Mouse (Mus musculus): ENCODE data around the gene Olfr992.
"Not testable (repeated sequence)": the region's sequence is repeated elsewhere in the genome, so short reads cannot be mapped to it uniquely, and the experiment has no call there.

The Olfr992 gene

GRCm38 (mm10) chr2:85409369-85409768 lies at the start of gene Olfr992:
Gene Olfr992, minus strand, starts transcription at chr2:85409469.
- in situ Hi-C loops (cut with MseI, MboI), result no loop called here

- in situ Hi-C loops (cut with MseI, MboI), result no loop called here
Measured at GRCm38 (mm10) chr2:85443539-85443938, 34.3 kb upstream of the Olfr992 start, which contains the start of gene Olfr995. Gene Olfr995, minus strand, starts transcription at chr2:85443639.

GRCm38 (mm10) chr2:85442546-85442945 lies 33.3 kb upstream of the Olfr992 start:
- in situ Hi-C loops (cut with MseI, MboI), result no loop called here

GRCm38 (mm10) chr2:85436351-85436750 lies 27.1 kb upstream of the Olfr992 start, which contains the start of gene Olfr994:
Gene Olfr994, minus strand, starts transcription at chr2:85436451.
- in situ Hi-C loops (cut with MseI, MboI), result no loop called here

DNA sequence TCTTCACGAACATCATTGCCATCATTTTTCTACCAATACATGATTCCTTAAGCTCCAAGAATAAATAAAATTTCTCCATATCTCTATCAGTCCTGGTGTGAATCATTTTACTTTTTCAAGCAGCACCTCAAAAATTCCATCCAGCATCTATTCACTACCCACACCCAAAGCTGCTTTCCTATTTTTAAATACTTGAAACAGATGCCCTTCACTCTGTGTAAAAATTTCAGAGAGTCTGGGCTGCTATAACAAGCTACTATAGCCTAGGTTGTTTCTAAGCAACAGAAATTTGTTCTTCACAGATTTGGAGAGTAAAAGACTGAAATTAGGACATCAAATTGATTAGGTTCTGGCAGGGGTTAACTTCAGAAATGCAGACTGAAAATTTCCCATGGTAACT lies 16.6 kb upstream of the Olfr992 start:
- in situ Hi-C loops (cut with MseI, MboI), result no loop called here

DNA sequence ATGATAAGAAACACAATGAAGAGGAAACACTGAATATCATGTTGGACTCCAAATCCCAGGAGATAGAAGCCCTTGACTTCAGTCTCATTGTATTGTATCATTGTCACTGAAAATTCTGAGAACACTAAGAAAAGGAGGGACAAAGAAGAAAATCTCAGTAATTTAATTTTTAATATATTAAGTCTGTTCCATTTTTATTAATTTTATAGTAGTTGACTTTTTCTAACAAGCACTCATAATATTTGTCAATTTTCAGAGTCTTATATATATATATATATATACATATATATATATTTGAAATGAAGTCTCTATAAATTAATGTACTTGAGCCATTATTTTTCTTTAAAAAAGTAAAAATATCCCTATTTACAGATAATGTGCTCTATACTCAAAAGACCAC lies 5.5 kb upstream of the Olfr992 start, which contains the start of gene Olfr993:
Gene Olfr993 (minus strand): TSS at position 101 of the 400 bp plus-strand sequence.
- in situ Hi-C loops (cut with MseI, MboI), result no loop called here

- in situ Hi-C loops (cut with MseI, MboI), result not testable (repeated sequence)
Measured at GRCm38 (mm10) chr2:85363127-85363526, 46.1 kb downstream of the Olfr992 start, which contains the start of gene Olfr988. Gene Olfr988, minus strand, starts transcription at chr2:85363227.
